Mouse (Mus musculus): ENCODE measurements around the gene Mthfsd.

The Mthfsd gene

DNA sequence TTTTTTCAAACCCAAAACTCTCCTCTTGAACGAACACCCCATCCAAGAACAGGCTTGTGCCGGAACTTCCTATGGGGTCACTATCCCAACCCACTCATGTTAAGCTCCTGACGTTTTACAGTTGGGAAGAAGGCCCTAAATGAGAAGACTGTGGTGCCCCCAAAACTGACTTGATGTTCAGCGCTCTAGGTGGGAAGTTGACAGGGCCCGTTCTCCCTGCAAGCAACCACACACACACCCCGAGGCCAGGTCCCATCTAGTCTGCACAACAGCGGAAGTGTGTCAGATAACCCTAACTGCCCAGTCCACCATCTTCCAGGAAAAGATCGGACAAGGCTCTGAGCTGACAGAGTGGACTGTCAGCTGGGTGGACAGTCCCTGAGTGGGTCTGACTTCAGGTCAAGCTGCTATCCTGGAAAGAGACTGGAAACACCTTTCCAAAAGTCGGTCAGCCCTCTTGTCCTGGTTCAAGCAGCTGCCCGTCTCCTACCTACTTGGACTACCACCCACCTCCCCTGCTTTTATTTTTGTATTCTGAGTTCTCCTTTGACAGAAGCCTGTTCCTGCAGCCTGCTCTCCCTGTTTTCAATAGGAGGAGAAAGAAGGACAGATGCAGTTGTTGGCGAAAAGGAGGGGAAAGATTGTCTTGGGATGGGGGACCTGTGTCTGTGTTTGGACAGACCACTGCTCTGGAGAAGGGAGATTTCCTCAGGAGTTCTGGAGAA lies 35.6 kb downstream of the Mthfsd start:
- no peak for DNase-seq (ENCODE audit: low spot score)

DNA sequence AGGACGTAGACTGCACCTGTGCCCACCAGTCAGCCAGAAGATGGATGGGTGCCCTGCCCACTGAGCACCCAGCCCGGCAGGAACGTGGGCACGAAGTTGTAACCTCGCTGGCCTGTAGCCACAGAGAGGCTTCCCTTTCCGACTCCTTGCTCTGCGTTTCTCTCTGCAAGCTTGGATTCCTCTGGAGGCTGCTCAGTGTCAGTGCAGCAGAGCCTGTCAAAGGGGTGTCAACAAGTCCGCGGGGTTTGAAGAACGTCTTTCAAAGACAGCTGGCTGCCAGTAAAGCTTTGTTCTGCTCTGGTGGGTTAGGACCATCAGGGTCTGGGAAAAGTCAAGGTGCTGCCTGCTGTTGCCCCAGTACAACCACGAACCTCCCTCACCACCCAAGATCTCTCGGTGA lies 36.7 kb downstream of the Mthfsd start:
- peak; percentile 55 for DNase-seq (ENCODE audit: low spot score)

DNA sequence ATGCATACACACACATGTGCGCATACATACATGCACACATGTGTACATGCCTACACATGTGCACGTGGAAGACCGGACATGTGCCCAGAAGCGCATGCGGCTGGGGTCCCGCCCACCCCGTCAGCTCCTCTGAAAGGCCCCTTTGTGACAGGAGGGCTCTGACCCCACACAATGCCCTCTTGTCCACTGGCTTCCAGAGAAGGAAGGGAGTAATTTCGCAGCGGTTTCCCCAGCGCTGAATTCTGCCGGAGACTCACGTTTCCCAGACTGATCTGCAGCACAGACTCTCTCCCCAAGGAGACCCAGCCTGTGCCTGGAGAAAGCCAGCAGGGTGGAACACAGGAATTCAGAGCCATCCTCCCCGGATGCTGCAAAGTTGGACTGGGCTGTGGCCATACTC lies 44.5 kb downstream of the Mthfsd start:
- no peak for DNase-seq (ENCODE audit: low spot score)

DNA sequence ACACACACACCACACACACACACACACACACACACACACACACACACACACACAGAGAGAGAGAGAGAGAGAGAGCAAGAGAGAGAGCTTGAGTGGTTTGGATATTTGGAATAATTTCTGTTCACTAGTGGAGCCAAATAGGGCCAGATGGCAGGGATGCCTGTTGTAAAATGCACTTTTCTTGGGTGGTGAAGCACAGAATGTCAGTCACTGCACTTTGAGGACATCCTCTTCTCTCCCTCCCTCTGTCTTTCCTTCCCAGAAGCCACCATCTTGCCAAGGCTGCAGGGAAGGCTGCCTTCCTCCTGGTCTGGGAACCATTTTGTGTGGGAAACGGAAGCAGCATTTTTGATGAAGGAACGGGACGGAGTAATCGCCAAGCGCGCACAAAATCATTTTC lies 45.7 kb downstream of the Mthfsd start:
- DNase-seq (ENCODE audit: low spot score): no peak

DNA sequence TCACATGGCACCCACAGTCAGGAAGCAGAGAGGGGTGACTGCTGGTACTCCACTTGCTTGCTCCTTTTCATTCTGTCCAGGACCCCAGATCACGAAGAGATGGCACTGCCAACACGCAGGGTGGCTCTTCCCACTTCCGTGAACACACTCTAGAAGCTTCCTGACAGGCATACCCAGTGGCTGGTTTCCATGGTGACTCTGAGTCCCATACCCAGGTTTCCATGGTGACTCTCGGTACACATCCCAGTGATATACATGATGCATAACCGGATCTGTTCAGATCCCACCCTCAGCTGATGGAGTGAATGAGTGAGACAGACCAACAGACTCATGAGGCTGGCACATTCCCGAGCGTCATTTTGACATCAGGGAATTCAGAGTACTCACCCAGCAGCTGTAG lies 49.1 kb downstream of the Mthfsd start:
- no peak for DNase-seq (ENCODE audit: low spot score)

DNA sequence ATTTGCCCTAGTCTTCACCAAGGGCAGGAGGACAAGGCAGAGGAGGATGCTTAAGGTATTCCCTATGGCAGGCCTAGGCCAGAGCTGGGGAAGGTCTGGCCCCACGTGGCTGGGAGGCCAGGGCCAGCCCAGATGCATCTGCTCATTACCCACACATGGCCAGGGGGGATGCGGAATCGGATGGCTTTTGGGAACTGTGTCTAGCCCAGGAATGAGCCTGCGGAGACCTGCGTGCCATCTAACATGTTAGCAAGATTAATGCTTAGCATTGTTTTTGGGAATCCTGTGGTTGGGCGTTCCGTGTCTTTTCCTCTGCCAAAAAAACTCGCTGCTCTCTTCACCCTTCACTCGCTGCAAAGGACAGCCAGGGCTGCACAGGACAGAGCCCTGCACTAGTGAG lies 50.1 kb downstream of the Mthfsd start:
- DNase-seq (ENCODE audit: low spot score): no peak

DNA sequence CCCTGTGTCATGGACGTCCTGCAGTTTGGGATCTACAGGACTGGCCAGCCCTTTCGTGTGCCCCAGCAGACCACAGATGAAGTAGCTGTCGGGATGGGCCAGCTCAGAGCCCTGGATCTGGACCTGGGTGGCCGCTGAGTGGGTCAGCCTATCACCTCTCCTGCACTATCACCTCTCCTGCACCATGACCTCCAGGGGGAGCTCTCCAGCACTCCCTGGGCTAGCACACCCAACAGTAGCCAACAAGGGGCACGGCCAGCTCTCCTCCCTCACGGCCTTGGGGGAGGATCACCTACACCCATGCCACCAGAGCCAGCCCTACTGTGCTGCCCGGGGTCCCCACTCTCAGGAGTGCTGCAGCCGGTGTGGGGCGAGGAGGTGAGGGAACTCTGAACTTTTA lies 60.8 kb downstream of the Mthfsd start:
- no peak for DNase-seq (ENCODE audit: low spot score)

DNA sequence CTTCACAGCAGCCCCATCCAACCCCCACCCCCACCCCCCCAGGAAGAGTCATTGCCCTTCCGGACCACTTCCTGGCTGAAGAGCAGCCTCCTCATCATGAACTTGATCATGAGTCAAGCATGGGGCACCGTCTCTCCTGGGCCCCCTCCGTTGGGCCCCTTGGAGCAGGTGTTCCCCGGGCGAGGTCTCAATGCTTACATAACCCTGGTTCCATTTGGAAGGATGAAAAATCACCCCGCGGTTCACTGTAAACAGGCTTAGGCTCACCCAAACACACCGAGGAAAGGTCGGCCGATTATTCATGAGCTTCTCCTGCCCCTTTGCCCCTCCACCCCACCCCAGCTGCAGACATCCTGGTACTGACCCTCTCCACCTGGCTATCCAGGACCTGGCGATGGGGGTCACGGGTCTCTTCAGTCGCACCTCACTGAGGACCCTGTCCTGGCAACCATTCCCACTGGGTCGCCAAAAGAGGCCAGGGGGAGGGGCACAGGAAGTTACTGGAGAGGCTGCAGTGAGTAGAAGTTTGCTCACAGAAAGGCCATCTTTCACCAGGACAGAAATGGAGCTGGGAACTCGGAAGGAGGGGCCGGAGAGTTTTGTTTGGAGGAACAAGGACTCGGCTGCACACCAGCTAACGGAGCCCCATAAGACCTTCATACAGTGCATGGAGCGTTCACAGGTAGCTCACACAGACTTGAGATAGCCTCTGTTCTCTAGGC lies 64.3 kb downstream of the Mthfsd start:
- peak; percentile 29 for DNase-seq (ENCODE audit: low spot score)
